12 mouse cellular contexts compared by ENCODE assay signal in genomic region chr4:43402212-43402611, GRCm38 (mm10). TPM values are rescaled to one million over a fixed set of nuclear protein-coding genes. Genes with fewer than 3 reads are reported as not detected.
DNase-seq lines count a peak whose midpoint lies in the region; ATAC-seq and TF ChIP-seq lines count a peak whose summit lies in the region.
"Had no signal": no experiment of that assay in that cellular context is flagged by ENCODE, and none has a peak within 500 bp of the region (broad histone marks: within the 10 kb centered on the region; RNA-seq: fewer than 3 reads in every experiment).

No protein-coding gene starts in this region.

- H3K27me3 ChIP-seq in intestine, postnatal 0 days (replicated peaks; ENCODE audit: control insufficient read depth, insufficient read depth, low read length), result no peaks in the 10 kb centered on the region

- no peaks in the 10 kb centered on the region for H3K36me3 ChIP-seq in ES-E14 (ENCODE audit: control insufficient read depth, insufficient read depth, low read length, poor library complexity, severe bottlenecking)
- H3K36me3 ChIP-seq in intestine, postnatal 0 days (ENCODE audit: control insufficient read depth, insufficient read depth), result 0 out of 2 replicates have a peak, but pooled peaks cover 7% of the 10 kb centered on the region
- H3K36me3 ChIP-seq: G1E had no signal

- H3K9me3 ChIP-seq in ES-E14 (ENCODE audit: control insufficient read depth, insufficient read depth, low read depth, low read length), result no peaks in the 10 kb centered on the region
- H3K9me3 ChIP-seq in intestine, postnatal 0 days (ENCODE audit: control insufficient read depth), result no peaks in the 10 kb centered on the region
- H3K9me3 ChIP-seq: G1E had no signal

- H3K4me3 ChIP-seq in ES-E14 (ENCODE audit: insufficient read depth in 1 of 2, low read depth in 1 of 2, low read length in 2 of 2, poor library complexity in 1 of 2, severe bottlenecking in 1 of 2), result peak overlapping the region in 1 of 2 experiments; percentile 13; a peak in 1 of 4 replicates
- H3K4me3 ChIP-seq in intestine, postnatal 0 days (ENCODE audit: low read depth, low read length), result no peak overlapping the region

- H3K4me1 ChIP-seq in ES-E14 (ENCODE audit: control insufficient read depth in 2 of 2, insufficient read depth in 2 of 2, low read length in 2 of 2, poor library complexity in 1 of 2), result peaks cover 11 to 35% of the 10 kb centered on the region in 2 experiments
- peaks cover 6% of the 10 kb centered on the region for H3K4me1 ChIP-seq in intestine, postnatal 0 days (replicated peaks; ENCODE audit: control insufficient read depth, insufficient read depth, low read length)

- DNase-seq in kidney, postnatal 10 days, result peak; percentile 30
- no peak for DNase-seq in kidney, adult 8-10 months
- no peak for DNase-seq in ES-E14 (ENCODE audit: low read depth, low spot score)
- peak; percentile 58 for DNase-seq in brain, adult 2 months (ENCODE audit: low read depth, low spot score)
- DNase-seq in embryo, embryonic 10 days (ENCODE audit: low spot score), result no peak
- DNase-seq in frontal cortex, postnatal 36 days (ENCODE audit: low spot score in 2 of 2), result no peak
- DNase-seq: liver; thymus, postnatal 25 days had no signal

- no peak for ATAC-seq in intestine, postnatal 0 days

- no peak overlapping the region for H3K9ac ChIP-seq in ES-E14 (ENCODE audit: insufficient read depth, low read depth, low read length, poor library complexity, severe bottlenecking)
- H3K9ac ChIP-seq in intestine, postnatal 0 days (ENCODE audit: low read depth, low read length), result no peak overlapping the region

- H3K27ac ChIP-seq in ES-E14 (ENCODE audit: insufficient read depth, low read depth, low read length, poor library complexity, severe bottlenecking), result 0 out of 2 replicates have a peak overlapping the region, but pooled peaks have one; percentile 13
- no peak overlapping the region; the same call in 1 of the 2 replicates for H3K27ac ChIP-seq in intestine, postnatal 0 days (ENCODE audit: low read depth, low read length)

- no peak for TF ChIP-seq CTCF in intestine, postnatal 0 days (IDR thresholded peaks at IDR 0.05; ENCODE audit: low read depth)

- H3K4me2 ChIP-seq in intestine, postnatal 0 days (replicated peaks; ENCODE audit: low read depth), result peak overlapping the region; percentile 33

- WGBS in intestine, postnatal 0 days, result 49% methylated on average over 9 of the region's 9 CpGs

- in situ Hi-C loops in ES-E14 (cut with MboI; ENCODE audit: low sequenced_read_pairs in 2 of 2, unreplicated experiment in 2 of 2), result no loop called here

TF ChIP-seq in ES-E14, 5 proteins besides CTCF, POLR2A, EP300 and RAD21:
- TF ChIP-seq HCFC1 (IDR thresholded peaks at IDR 0.05; ENCODE audit: borderline replicate concordance, insufficient read depth, low read length) (no peak), ZNF384 (IDR thresholded peaks at IDR 0.05; ENCODE audit: low read depth, low read length) (no peak), ZC3H11A (IDR thresholded peaks at IDR 0.05; ENCODE audit: borderline replicate concordance, low read depth, low read length) (no peak), CHD2 (IDR thresholded peaks at IDR 0.05; ENCODE audit: low read depth, low read length) (no peak), MAFK (IDR thresholded peaks at IDR 0.05; ENCODE audit: insufficient read depth, low read depth, low read length) (0 out of 2 replicates have a peak, but pooled peaks have one; percentile 23)

RNA-seq across cellular contexts. Expression of gene Rusc2, which starts 20.4 kb away (rescaled TPM):
- 12.1 and 19.0 TPM in 2 replicates for total RNA-seq in ES-E14 (2012; rRNA removed)
- polyA plus RNA-seq in intestine, postnatal 0 days (2015; fragmentation: Nextera tagmentation; extraction: Ambion mirVana), result 11.9 and 12.1 TPM in 2 replicates

RNA-seq across cellular contexts. Expression of gene Fam166b, which starts 26.7 kb away (rescaled TPM):
- 0.27 and 0.37 TPM in 2 replicates for total RNA-seq in ES-E14 (2012; rRNA removed)
- polyA plus RNA-seq in intestine, postnatal 0 days (2015; fragmentation: Nextera tagmentation; extraction: Ambion mirVana), result 0.16 TPM in 1 of 2 replicates, not detected in the other
- polyA plus RNA-seq: embryonic facial prominence, embryonic 11.5 days; G1E had no signal

RNA-seq across cellular contexts. Expression of gene Tesk1, which starts 39.5 kb away (rescaled TPM):
- 11.0 and 12.4 TPM in 2 replicates for total RNA-seq in ES-E14 (2012; rRNA removed)
- polyA plus RNA-seq in intestine, postnatal 0 days (2015; fragmentation: Nextera tagmentation; extraction: Ambion mirVana), result 4.6 and 4.7 TPM in 2 replicates

RNA-seq across cellular contexts. Expression of gene Cd72, which starts 52.2 kb away (rescaled TPM):
- 0.40 and 0.58 TPM in 2 replicates for total RNA-seq in ES-E14 (2012; rRNA removed)
- 3.2 and 3.7 TPM in 2 replicates for polyA plus RNA-seq in intestine, postnatal 0 days (2015; fragmentation: Nextera tagmentation; extraction: Ambion mirVana)
- total RNA-seq: midbrain, postnatal 0 days had no signal

Comparison
In these comparisons a context has a peak if more than half of its experiments do, and no peak if none do; other contexts are left out.
1. DNase-seq: peak in kidney, postnatal 10 days (single experiment) and brain, adult 2 months (single experiment); none in kidney, adult 8-10 months (0 of 2), ES-E14 (single experiment), embryo, embryonic 10 days (single experiment) and frontal cortex, postnatal 36 days (0 of 2).